Mouse (Mus musculus) embryonic stem cell, embryonic (primary cell): ENCODE measurements at regions not wholly inside any gene's neighbourhood (a gene's known extent, or its start where the extent isn't known, plus 50 kb on each side); places are given as distances from the start of the nearest gene placed in this dataset.

Experiments
- CTCF ChIA-PET, 4 experiments: fragments of 300-600 bp in 2 of 4; fragments of 350-600 bp in 2 of 4; sonication (Branson Sonifier 250); formaldehyde crosslinking; loops; one replicate each; lab custom pipeline; 2022; ENCODE audit warnings: inconsistent platforms in 2 of 4; lab: Charles Lee
- POLR2A ChIA-PET, 4 experiments: fragments of 300-600 bp in 2 of 4; fragments of 350-600 bp in 2 of 4; sonication (Branson Sonifier 250); formaldehyde crosslinking; loops; one replicate each; lab custom pipeline; 2022; ENCODE audit warnings: antibody characterized with exemption in 4 of 4, inconsistent platforms in 1 of 4; lab: Charles Lee

- CTCF ChIA-PET = no interaction called here
- POLR2A ChIA-PET = interaction anchor here in 1 of 4 experiments (0.6 kb wide), 1 partner anchor 231 kb away, joined by 3 read pairs; no protein-coding TSS in a partner anchor
Observed at GRCm38 (mm10) chr16:7764383-7764782, 660.6 kb downstream of the Tmem114 start.

DNA sequence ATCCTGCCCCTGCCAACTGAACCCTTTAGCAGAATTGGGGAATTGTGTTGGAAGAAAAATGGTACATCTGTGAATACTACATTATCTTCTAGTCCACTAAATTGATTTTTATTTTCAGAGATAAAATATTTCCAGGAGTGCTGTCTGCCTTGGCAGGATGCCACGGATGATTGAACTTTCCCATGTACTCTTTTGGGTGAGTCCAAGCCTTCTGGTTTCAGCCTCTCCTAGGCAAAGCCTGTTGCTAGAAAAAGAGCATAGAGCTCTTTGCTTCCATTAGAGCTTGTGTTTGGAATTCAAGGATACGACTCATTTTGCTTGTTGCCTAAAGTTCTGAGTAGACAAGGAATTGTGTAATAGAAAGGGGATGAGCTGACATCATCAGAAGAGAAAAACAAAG is 696.8 kb downstream of the Tmem114 start:
- CTCF ChIA-PET = no interaction called here
- POLR2A ChIA-PET = no interaction called here

DNA sequence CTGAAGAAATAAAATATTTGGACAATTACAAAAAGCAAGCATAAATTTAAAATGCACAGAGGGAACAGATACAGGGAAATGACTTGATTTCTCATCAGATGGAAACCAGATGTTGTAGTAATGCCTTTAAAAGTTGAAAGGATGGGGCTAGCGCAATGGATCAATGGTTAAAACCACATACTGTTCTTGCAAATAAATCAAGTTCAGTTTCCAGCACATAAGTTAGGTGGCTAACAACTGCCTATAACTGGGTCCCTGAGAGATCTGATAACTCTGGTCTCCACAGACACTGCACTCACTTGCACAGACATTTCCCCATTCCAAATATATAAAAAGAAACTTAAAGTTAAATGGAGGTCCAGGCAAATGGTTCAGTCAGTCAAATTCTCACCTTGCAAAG is 699.7 kb downstream of the Tmem114 start:
- POLR2A ChIA-PET = no interaction called here
- CTCF ChIA-PET = no interaction called here

GRCm38 (mm10) chr16:7701471-7701870 is 723.5 kb downstream of the Tmem114 start:
- ChIA-PET POLR2A (no interaction called here), CTCF (no interaction called here)

- POLR2A ChIA-PET = no interaction called here
- CTCF ChIA-PET = interaction anchor here in 2 of 4 experiments (0.6 kb wide), 2 partner anchors 22 to 23 kb away, joined by 3 read pairs; no protein-coding TSS in a partner anchor
Observed at GRCm38 (mm10) chr16:7685484-7685883, 739.5 kb downstream of the Tmem114 start.

DNA sequence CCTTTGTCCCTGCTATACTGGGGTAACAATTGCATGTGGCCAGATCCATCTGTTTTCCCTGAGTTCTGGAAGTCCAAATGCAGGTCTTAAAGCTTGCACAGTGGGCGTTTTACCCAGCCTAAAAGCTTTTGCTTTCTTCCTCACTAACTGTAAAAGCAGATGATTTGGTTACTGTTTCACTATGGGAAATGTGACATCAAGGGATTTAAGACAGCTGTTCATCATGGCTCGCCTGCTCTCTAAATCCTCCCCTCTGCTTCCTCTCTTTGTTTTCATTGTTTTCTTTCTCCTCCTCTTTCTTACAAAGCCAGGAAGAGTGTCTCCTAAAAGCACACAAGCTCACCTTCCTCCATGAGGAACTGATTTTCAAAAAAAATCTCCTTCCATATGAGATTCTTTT is 758.8 kb downstream of the Tmem114 start:
- CTCF ChIA-PET = interaction anchor here in 1 of 4 experiments (0.7 kb wide), 1 partner anchor 517 kb away, joined by 3 read pairs; no protein-coding TSS in a partner anchor
- POLR2A ChIA-PET = no interaction called here

DNA sequence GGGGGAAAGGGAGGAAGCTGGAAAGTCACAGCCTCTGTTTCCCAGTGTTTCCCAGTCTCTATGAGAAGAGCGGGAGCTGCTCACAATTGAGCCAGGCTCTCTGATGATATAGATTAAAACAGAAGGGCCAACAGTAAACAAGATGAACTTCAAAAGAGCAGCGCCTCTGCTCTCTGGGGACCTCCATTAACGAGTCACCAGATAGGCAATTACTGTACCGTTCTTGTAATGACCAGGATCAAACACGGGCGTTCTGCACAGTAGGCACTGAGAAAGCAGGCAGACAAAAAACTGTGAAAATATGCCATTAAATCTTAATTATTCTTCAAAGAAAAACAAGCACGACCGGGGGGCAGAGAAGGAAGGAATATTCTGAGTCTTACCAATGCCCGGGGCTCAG is 766.8 kb downstream of the Tmem114 start:
- ChIA-PET POLR2A (no interaction called here), CTCF (no interaction called here)

DNA sequence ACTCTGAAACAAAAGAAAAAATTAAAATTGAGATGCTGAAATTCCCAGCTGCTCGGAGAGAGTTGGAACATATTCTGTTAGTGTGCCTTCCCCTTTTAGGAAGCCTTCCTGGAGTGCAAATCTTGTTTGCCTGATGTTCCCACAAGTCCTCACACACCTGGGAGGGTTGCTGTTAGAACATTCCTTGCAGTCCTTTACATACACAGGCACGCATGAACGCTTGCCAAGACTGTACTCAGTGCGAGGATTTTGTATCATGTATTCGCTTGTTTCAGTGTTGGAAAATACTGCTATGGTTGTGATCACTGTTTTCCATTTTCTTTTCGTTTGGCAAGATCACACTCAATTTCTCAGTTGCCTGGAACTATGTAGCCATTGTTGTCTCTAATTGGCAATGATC is 770.5 kb downstream of the Tmem114 start:
- POLR2A ChIA-PET = no interaction called here
- CTCF ChIA-PET = no interaction called here

GRCm38 (mm10) chr16:7649771-7650170 is 775.2 kb downstream of the Tmem114 start:
- ChIA-PET POLR2A (no interaction called here), CTCF (no interaction called here)

DNA sequence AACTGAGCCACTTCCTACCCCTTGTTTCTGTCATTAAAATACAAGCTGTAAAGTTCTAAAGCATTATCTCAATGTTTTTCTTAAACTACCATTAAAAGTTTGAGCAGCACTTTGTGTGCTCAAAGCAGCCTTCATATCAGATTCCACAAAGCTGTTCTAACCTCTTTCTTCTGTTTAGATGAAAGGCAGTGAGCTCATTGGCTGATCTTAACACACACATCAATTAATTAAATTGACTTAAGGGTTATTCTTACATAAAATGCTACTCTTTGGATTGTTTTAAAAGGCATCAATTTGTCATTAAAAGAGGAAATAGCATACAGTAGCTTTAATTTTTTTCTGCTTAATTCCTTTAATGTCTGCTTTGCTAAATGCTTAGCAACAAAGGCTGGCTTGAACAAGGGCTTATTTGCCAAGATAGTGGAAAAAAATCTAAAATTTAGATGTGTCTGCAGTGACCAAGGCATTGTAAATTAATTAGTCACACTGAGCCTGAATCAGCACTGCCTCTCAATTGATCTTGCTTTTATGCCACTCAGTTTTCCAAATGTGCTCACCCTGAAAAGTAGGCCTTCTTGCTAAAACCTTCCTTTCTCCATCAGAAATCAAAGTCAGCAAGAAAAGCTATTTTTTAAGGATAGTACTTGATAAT is 777.5 kb downstream of the Tmem114 start:
- CTCF ChIA-PET = interaction anchor here in 1 of 4 experiments (0.7 kb wide), 1 partner anchor 16 kb away, joined by 8 read pairs; no protein-coding TSS in a partner anchor

GRCm38 (mm10) chr16:7644363-7644762 is 780.6 kb downstream of the Tmem114 start:
- POLR2A ChIA-PET = no interaction called here

More for the DNA sequence above, 777.5 kb downstream of the Tmem114 start:
- POLR2A ChIA-PET = no interaction called here

GRCm38 (mm10) chr16:7638955-7639755 is 785.8 kb downstream of the Tmem114 start:
- ChIA-PET CTCF (no interaction called here), POLR2A (no interaction called here)

More at GRCm38 (mm10) chr16:7644363-7644762, 780.6 kb downstream of the Tmem114 start:
- CTCF ChIA-PET = no interaction called here

DNA sequence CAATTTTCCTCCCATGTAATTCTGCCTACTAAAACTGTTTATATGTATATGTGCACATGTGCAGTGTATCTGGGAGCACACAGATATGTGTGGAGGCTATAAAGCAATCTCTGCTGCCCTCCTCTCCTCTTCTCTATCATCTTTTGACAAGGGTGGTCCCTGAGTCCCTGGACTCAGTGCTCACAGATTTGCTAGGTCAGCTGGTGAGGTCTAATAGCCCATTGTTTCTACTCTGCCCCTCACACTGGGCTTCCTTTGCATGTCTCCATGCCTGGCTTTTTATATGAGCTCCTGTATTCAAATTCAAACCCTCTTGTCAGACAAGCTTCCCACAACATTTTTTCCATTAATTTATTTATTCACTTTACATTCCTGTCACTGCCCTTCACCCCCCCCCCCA is 786.9 kb downstream of the Tmem114 start:
- ChIA-PET CTCF (no interaction called here), POLR2A (no interaction called here)

GRCm38 (mm10) chr16:7637121-7637700 is 787.7 kb downstream of the Tmem114 start:
- ChIA-PET CTCF (no interaction called here), POLR2A (interaction anchor here in 1 of 4 experiments (0.6 kb wide), 1 partner anchor 309 kb away, joined by 4 read pairs; no protein-coding TSS in a partner anchor)

DNA sequence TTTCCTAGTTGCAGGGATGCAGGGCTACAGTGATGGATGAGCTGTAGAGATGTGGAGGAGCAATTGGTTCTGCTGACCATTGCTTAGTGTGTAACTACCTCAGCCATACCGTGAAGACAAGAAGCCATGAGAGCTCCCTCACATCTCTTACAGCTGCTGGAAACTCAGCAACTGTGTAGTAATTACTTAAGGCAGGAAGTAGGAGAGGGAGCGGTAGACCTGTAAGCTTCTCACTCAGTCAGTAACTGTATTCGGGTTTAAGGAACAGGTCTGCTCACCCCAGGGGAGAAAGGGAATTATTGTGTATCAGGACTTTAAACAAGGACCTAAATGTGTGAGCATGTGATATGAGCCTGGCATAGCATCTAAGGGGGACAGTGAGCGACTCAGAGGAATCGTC is 788.6 kb downstream of the Tmem114 start:
- ChIA-PET POLR2A (no interaction called here), CTCF (no interaction called here)

DNA sequence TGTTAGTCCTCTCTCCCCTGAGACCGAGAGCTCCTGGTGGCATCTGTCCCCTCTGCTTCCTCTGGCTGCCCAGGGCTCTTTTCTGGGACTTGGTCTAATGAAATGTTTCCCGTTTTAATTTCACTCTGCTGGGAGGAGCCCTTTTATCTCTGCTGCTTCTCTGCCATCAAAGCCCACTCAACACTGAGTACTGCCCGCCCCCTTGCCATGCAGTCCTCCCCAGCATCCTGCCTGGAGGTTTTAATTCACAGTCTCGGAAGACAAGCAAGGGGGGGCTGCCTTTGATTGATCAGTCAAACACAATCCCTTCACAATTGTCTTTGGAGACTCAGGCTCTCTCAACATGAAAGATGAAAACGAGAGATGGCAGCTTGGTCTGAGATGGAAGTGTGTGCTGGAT is 792.5 kb downstream of the Tmem114 start:
- ChIA-PET POLR2A (no interaction called here), CTCF (no interaction called here)

- ChIA-PET CTCF (no interaction called here), POLR2A (no interaction called here)
Observed at GRCm38 (mm10) chr16:7628351-7628750, 796.6 kb downstream of the Tmem114 start.

- ChIA-PET POLR2A (no interaction called here), CTCF (no interaction called here)
Observed at GRCm38 (mm10) chr16:7606602-7607001, 818.3 kb downstream of the Tmem114 start.

- CTCF ChIA-PET = no interaction called here
- POLR2A ChIA-PET = no interaction called here
Observed at GRCm38 (mm10) chr16:7602428-7602827, 822.5 kb downstream of the Tmem114 start.

- ChIA-PET CTCF (interaction anchor here in 1 of 4 experiments (0.6 kb wide), 1 partner anchor 36 kb away, joined by 3 read pairs; no protein-coding TSS in a partner anchor), POLR2A (no interaction called here)
Observed at GRCm38 (mm10) chr16:7574879-7575278, 850.1 kb downstream of the Tmem114 start.
